Mouse (Mus musculus) hindbrain, embryonic 11.5 days (tissue): ENCODE measurements around the gene Ncor1. TPM values are rescaled to one million over a fixed set of nuclear protein-coding genes. Genes with fewer than 3 reads are reported as not detected.

Source experiments
- ATAC-seq: fragments of 200-750 bp; cut with Nextera tagmentation; 2 replicates; pipeline ENCODE4 v1.8.0; 2017; ENCODE audit warnings: mild to moderate bottlenecking, moderate TSS enrichment, moderate library complexity; ENCODE audit not compliant: low FRiP score
- DNase-seq: peaks from one replicate; pipeline ENCODE4 v3.0.0-alpha.2; 2015; ENCODE audit warnings: low spot score
- H3K27ac ChIP-seq: fragments of 300-500 bp; sonication (generic); 2 replicates; pipeline ENCODE4 v1.5.1; 2014; ENCODE audit warnings: mild to moderate bottlenecking, low read depth, low read length
- H3K27me3 ChIP-seq: fragments of 300-500 bp; sonication (generic); 2 replicates; pipeline ENCODE4 v1.6.1; 2014; ENCODE audit warnings: mild to moderate bottlenecking, low read length, moderate library complexity, mixed read lengths; ENCODE audit not compliant: control insufficient read depth, insufficient read depth
- H3K36me3 ChIP-seq: fragments of 300-500 bp; sonication (generic); 2 replicates; pipeline ENCODE4 v1.6.1; 2014; ENCODE audit warnings: mild to moderate bottlenecking, low read length, moderate library complexity, mixed read lengths; ENCODE audit not compliant: control insufficient read depth, insufficient read depth
- H3K4me1 ChIP-seq: fragments of 300-500 bp; sonication (generic); replicated peaks from 2 replicates; pipeline ENCODE4 v1.6.1; 2014; ENCODE audit warnings: low read length, mixed read lengths; ENCODE audit not compliant: control insufficient read depth, insufficient read depth
- H3K4me2 ChIP-seq: fragments of 300-500 bp; sonication (generic); replicated peaks from 2 replicates; pipeline ENCODE4 v1.6.1; 2014; ENCODE audit warnings: mild to moderate bottlenecking, low read depth, low read length
- H3K4me3 ChIP-seq: fragments of 300-500 bp; sonication (generic); 2 replicates; pipeline ENCODE4 v1.5.1; 2014; ENCODE audit warnings: low read depth, low read length
- H3K9ac ChIP-seq: fragments of 300-500 bp; sonication (generic); 2 replicates; pipeline ENCODE4 v1.6.1; 2014; ENCODE audit warnings: low read depth, low read length
- H3K9me3 ChIP-seq: fragments of 300-500 bp; sonication (generic); 2 replicates; pipeline ENCODE4 v1.6.1; 2016; ENCODE audit warnings: low read length; ENCODE audit not compliant: control insufficient read depth
- WGBS: fragments of 180-500 bp; shearing (Covaris S2); extraction: QIAGEN DNeasy Blood & Tissue Kit; methylation state at CpG from one replicate; pipeline ENCODE4 v1.1.7; 2014; 5-methylcytosine and 5-hydroxymethylcytosine counted together
- polyA plus RNA-seq: library from polyadenylated mRNA; unstranded; fragments of >200 nt; fragmentation: Nextera tagmentation; extraction: Ambion mirVana; gene quantifications from 2 replicates; pipeline ENCODE4 v1.2.1, GENCODE M21; 2014

Ncor1 gene
- polyA plus RNA-seq = 170 and 189 TPM in 2 replicates

GRCm38 (mm10) chr11:62458276-62458724, at the start of gene Ncor1, which contains the start of gene Pigl:
Gene Ncor1 (minus strand): TSS chr11:62458541.
Gene Pigl (plus strand): TSS chr11:62458460.
- 0% methylated on average over 33 of the region's 33 CpGs for WGBS

DNA sequence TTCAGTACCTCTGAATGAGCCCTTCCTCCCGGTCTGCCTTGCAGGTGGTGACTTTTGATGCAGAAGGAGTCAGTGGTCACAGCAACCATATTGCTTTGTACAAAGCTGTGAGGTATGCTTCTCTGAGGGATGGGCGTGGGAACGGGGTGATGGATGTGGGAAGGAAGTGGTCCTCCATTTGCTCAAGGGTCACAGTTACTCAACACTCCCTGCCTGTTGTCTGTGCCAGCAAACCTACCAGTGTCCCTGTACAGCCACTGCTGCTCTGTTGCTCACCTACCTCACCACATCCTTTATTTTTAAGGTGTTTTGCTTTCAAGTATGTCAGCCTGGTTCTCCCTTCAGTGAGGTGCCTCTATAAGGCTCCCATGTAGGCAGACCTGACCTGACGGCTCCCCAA, 49.3 kb upstream of the Ncor1 start:
- WGBS = 86% methylated on average over 4 of the region's 4 CpGs
- Histone ChIP-seq H3K4me2 (no peak overlapping the region), H3K27ac (no peak overlapping the region), H3K9ac (no peak overlapping the region), H3K36me3 (no peaks in the 10 kb centered on the region), H3K27me3 (no peaks in the 10 kb centered on the region), H3K9me3 (no peaks in the 10 kb centered on the region), H3K4me3 (no peak overlapping the region), H3K4me1 (no peaks in the 10 kb centered on the region)
- ATAC-seq (no peak), DNase-seq (no peak)

More at GRCm38 (mm10) chr11:62458276-62458724, at the start of gene Ncor1, which contains the start of gene Pigl:
- DNase-seq (peak; percentile 86), ATAC-seq (peak; percentile 73)
- Histone ChIP-seq H3K4me3 (peak within 1 kb of the TSS; percentile 78), H3K4me2 (peak within 1 kb of the TSS; percentile 80), H3K9me3 (no peaks in the 10 kb centered on the region), H3K9ac (peak within 1 kb of the TSS; percentile 99), H3K36me3 (no peaks in the 10 kb centered on the region), H3K27ac (peak within 1 kb of the TSS; percentile 99), H3K4me1 (no peaks in the 10 kb centered on the region), H3K27me3 (no peaks in the 10 kb centered on the region)

- H3K4me2 ChIP-seq = no peak overlapping the region
- no peak overlapping the region for H3K27ac ChIP-seq
- H3K9ac ChIP-seq = no peak overlapping the region
- DNase-seq (no peak), ATAC-seq (no peak)
- H3K9me3 ChIP-seq = no peaks in the 10 kb centered on the region
- no peaks in the 10 kb centered on the region for H3K27me3 ChIP-seq
- H3K4me1 ChIP-seq = no peaks in the 10 kb centered on the region
- WGBS = 86% methylated on average over 2 of the region's 2 CpGs
- H3K36me3 ChIP-seq = no peaks in the 10 kb centered on the region
- H3K4me3 ChIP-seq = no peak overlapping the region
These were observed 42.2 kb upstream of the Ncor1 start for GRCm38 (mm10) chr11:62500529-62500928.

GRCm38 (mm10) chr11:62498802-62499201, 40.5 kb upstream of the Ncor1 start:
- no peak overlapping the region for H3K9ac ChIP-seq
- WGBS = 84% methylated on average over 2 of the region's 2 CpGs
- H3K36me3 ChIP-seq = no peaks in the 10 kb centered on the region
- no peaks in the 10 kb centered on the region for H3K27me3 ChIP-seq
- no peak overlapping the region for H3K4me2 ChIP-seq
- H3K9me3 ChIP-seq = no peaks in the 10 kb centered on the region
- no peak overlapping the region for H3K27ac ChIP-seq
- no peak overlapping the region for H3K4me3 ChIP-seq
- no peak for DNase-seq
- ATAC-seq = no peak
- peaks cover 7% of the 10 kb centered on the region; the same call in 1 of the 2 replicates for H3K4me1 ChIP-seq

DNA sequence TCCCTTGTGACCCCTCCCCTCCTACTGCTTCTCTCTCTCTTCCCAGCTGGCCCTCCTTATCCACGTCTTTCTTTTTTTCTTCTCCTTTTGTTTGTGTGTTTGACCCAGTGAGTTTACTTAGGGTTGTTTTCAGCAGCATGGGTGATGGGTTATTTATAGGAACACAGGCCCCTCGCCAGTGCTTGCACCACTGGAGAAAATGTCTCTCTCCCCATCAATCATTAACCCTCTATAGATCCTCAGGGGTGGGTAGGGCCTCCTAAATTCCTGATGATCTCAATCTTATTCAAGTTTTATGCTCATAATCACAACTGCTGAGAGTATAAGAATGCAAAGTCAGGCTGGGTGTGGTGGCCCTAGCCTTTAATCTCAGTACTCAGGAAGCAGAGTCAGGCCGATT, 38.8 kb upstream of the Ncor1 start:
- DNase-seq = no peak
- peaks cover 7% of the 10 kb centered on the region; the same call in 1 of the 2 replicates for H3K4me1 ChIP-seq
- no peak overlapping the region for H3K4me3 ChIP-seq
- H3K27ac ChIP-seq = no peak overlapping the region
- H3K36me3 ChIP-seq = no peaks in the 10 kb centered on the region
- H3K27me3 ChIP-seq = no peaks in the 10 kb centered on the region
- H3K4me2 ChIP-seq = no peak overlapping the region
- WGBS = 46% methylated on average over 3 of the region's 3 CpGs
- no peak overlapping the region for H3K9ac ChIP-seq
- no peak for ATAC-seq
- no peaks in the 10 kb centered on the region for H3K9me3 ChIP-seq

GRCm38 (mm10) chr11:62496151-62496715, 37.9 kb upstream of the Ncor1 start:
- ATAC-seq (no peak), DNase-seq (peak; percentile 48)
- Histone ChIP-seq H3K27me3 (no peaks in the 10 kb centered on the region), H3K4me2 (no peak overlapping the region), H3K4me3 (no peak overlapping the region), H3K9ac (no peak overlapping the region), H3K27ac (no peak overlapping the region), H3K4me1 (peaks cover 7% of the 10 kb centered on the region; the same call in 1 of the 2 replicates), H3K36me3 (no peaks in the 10 kb centered on the region), H3K9me3 (no peaks in the 10 kb centered on the region)
- 62% methylated on average over 5 of the region's 5 CpGs for WGBS

DNA sequence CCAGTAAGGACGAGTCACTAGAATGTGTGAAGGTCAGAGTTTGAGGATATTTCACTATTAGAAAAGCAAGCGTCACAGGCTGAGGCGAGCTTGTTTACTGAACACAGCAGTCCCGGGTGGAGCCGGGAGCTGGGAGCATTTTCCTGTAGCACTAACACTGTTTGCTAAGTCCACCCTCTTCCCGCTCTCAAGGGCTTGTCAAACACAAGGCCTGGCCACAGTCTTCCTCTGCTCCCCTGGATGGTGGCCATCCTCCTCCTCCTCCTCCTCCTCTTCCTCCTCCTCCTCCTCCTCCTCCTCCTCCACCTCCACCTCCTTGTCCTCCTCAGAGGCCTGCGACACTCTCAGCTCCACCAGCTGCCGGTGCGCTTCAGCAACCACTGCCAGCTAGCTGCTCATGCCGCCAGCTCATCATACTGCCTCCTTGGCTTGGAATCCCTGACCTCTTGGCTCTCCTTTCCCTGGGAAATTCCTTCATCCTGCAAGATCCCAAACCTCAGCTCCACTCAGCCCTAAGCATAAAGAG, 37.0 kb upstream of the Ncor1 start:
- 0 out of 2 replicates have a peak overlapping the region, but pooled peaks have one; percentile 25 for H3K27ac ChIP-seq

DNA sequence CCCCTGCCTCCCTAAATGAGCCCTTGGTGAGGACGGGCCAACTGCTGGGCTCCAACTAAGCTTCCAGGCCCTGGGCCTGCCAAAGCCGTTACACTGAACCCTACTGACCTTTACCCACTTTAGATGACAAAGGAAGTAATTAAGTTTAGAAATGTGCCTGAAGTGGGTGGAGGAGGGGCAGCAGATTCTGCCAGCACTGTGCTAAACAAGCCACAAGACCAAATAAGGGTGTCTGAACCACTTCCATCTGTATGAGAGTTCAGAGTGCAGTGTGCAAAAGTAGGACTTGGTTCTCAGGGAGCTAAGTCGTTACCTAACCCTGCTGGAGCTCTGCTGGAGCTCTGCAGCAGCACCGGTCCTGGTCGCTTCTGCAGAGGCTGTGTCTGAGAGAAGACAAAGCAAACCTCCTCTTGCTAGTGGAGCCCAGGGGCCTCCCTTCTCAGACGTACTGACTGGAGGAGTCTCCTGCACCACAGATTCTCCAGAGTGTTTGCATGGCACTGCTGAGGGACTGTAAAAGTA, 36.5 kb upstream of the Ncor1 start:
- H3K27me3 ChIP-seq = no peaks in the 10 kb centered on the region
- no peaks in the 10 kb centered on the region for H3K9me3 ChIP-seq
- peak overlapping the region; percentile 8; the same call in 1 of the 2 replicates for H3K9ac ChIP-seq
- no peak overlapping the region for H3K4me2 ChIP-seq
- ATAC-seq (no peak), DNase-seq (peak; percentile 54)
- 1% methylated on average over 6 of the region's 6 CpGs for WGBS
- no peak overlapping the region for H3K4me3 ChIP-seq
- peaks cover 7% of the 10 kb centered on the region; the same call in 1 of the 2 replicates for H3K4me1 ChIP-seq
- H3K36me3 ChIP-seq = no peaks in the 10 kb centered on the region
- peak overlapping the region; percentile 25; the same call in 1 of the 2 replicates for H3K27ac ChIP-seq

More for the DNA sequence above, 37.0 kb upstream of the Ncor1 start:
- ATAC-seq = no peak
- H3K4me3 ChIP-seq = no peak overlapping the region
- WGBS = 27% methylated on average over 7 of the region's 10 CpGs
- H3K9me3 ChIP-seq = no peaks in the 10 kb centered on the region
- DNase-seq = peak; percentile 8
- no peaks in the 10 kb centered on the region for H3K36me3 ChIP-seq
- H3K27me3 ChIP-seq = no peaks in the 10 kb centered on the region
- H3K4me2 ChIP-seq = no peak overlapping the region
- H3K9ac ChIP-seq = peak overlapping the region; percentile 8; the same call in 1 of the 2 replicates
- peaks cover 7% of the 10 kb centered on the region; the same call in 1 of the 2 replicates for H3K4me1 ChIP-seq
